Mouse (Mus musculus): Measurements from ENCODE around the gene Fam81a.
A peak's percentile ranks its signal among the peaks of the same experiment; 100 is the strongest.

The Fam81a gene

GRCm38 (mm10) chr9:70109279-70109678 is 33.1 kb downstream of the Fam81a start:
- DNase-seq (ENCODE audit: low spot score), result peak; percentile 90

GRCm38 (mm10) chr9:70108151-70108550 is 34.2 kb downstream of the Fam81a start:
- DNase-seq (ENCODE audit: low spot score), result no peak

- DNase-seq (ENCODE audit: low spot score), result no peak
Observed at GRCm38 (mm10) chr9:70105573-70105972, 36.8 kb downstream of the Fam81a start.

GRCm38 (mm10) chr9:70103106-70103505 is 39.3 kb downstream of the Fam81a start:
- DNase-seq (ENCODE audit: low spot score), result no peak

- DNase-seq (ENCODE audit: low spot score), result no peak
Observed at GRCm38 (mm10) chr9:70097542-70097941, 44.8 kb downstream of the Fam81a start.

- DNase-seq (ENCODE audit: low spot score), result no peak
Observed at GRCm38 (mm10) chr9:70095016-70095415, 47.3 kb downstream of the Fam81a start.

GRCm38 (mm10) chr9:70090541-70090940 is 51.8 kb downstream of the Fam81a start:
- no peak for DNase-seq (ENCODE audit: low spot score)

- DNase-seq (ENCODE audit: low spot score), result no peak
Observed at GRCm38 (mm10) chr9:70088786-70089096, 53.6 kb downstream of the Fam81a start.

GRCm38 (mm10) chr9:70088041-70088785 is 54.1 kb downstream of the Fam81a start:
- no peak for DNase-seq (ENCODE audit: low spot score)

GRCm38 (mm10) chr9:70087379-70087778 is 55.0 kb downstream of the Fam81a start:
- DNase-seq (ENCODE audit: low spot score), result no peak

- no peak for DNase-seq (ENCODE audit: low spot score)
Observed at GRCm38 (mm10) chr9:70086091-70086490, 56.3 kb downstream of the Fam81a start.

GRCm38 (mm10) chr9:70084107-70084506 is 58.3 kb downstream of the Fam81a start:
- peak; percentile 55 for DNase-seq (ENCODE audit: low spot score)

- no peak for DNase-seq (ENCODE audit: low spot score)
Observed at GRCm38 (mm10) chr9:70082357-70083204, 59.8 kb downstream of the Fam81a start.

- no peak for DNase-seq (ENCODE audit: low spot score)
Observed at GRCm38 (mm10) chr9:70081767-70082166, 60.6 kb downstream of the Fam81a start.

GRCm38 (mm10) chr9:70080976-70081375 is 61.4 kb downstream of the Fam81a start:
- peak; percentile 68 for DNase-seq (ENCODE audit: low spot score)

- no peak for DNase-seq (ENCODE audit: low spot score)
Observed at GRCm38 (mm10) chr9:70080027-70080800, 62.1 kb downstream of the Fam81a start.

- peak; percentile 15 for DNase-seq (ENCODE audit: low spot score)
Observed at GRCm38 (mm10) chr9:70078034-70078433, 64.3 kb downstream of the Fam81a start.

- no peak for DNase-seq (ENCODE audit: low spot score)
Observed at GRCm38 (mm10) chr9:70077170-70077569, 65.2 kb downstream of the Fam81a start.

GRCm38 (mm10) chr9:70072387-70072786 is 70.0 kb downstream of the Fam81a start:
- DNase-seq (ENCODE audit: low spot score), result no peak

GRCm38 (mm10) chr9:70069961-70070435 is 72.4 kb downstream of the Fam81a start:
- DNase-seq (ENCODE audit: low spot score), result no peak

GRCm38 (mm10) chr9:70067497-70067896 is 74.9 kb downstream of the Fam81a start:
- DNase-seq (ENCODE audit: low spot score), result no peak

- no peak for DNase-seq (ENCODE audit: low spot score)
Observed at GRCm38 (mm10) chr9:70062012-70062411, 80.3 kb downstream of the Fam81a start.

Measured in adipocyte (in vitro differentiated cells).